Mouse (Mus musculus) megakaryocyte, embryonic 14.5 days (primary cell): Measurements from ENCODE around the gene Ltbp1.

Experiments
- FLI1 ChIP-seq: IDR thresholded peaks from 2 replicates; pipeline ENCODE4 v1.6.1; 2012; ENCODE audit warnings: low read length, inconsistent platforms, mixed read lengths
- GATA1 ChIP-seq: IDR thresholded peaks from 3 replicates; pipeline ENCODE4 v1.6.1; 2012; ENCODE audit warnings: mixed read lengths, low read length, inconsistent platforms, borderline replicate concordance

DNA sequence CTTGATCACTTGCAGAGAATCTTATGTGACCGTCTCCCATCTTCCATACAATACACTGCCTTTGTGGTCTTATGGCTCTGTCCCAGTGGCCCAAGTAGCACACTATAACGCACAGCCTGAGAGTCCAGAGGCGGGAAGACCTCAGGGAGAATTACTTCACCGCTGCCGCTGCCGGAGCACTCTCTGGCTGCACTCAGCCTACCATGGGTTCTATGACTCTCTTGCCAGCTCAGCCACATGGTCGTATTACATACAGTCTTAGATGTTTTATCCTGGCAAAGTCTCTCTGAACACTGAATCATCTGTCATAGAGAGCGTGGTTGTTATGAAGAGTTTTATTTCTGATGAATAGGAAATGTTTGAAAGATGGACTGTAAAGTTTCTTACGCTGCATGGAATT, 89.2 kb downstream of the Ltbp1 start:
- TF ChIP-seq GATA1: no peak
- no peak for TF ChIP-seq FLI1
